Mouse (Mus musculus) ovary, postnatal 10 days (tissue): ENCODE data around the gene Zdhhc8.

Experiments used
- DNase-seq: peaks from one replicate; pipeline ENCODE4 v3.0.0; 2022; ENCODE audit warnings: low spot score

Gene Zdhhc8

DNA sequence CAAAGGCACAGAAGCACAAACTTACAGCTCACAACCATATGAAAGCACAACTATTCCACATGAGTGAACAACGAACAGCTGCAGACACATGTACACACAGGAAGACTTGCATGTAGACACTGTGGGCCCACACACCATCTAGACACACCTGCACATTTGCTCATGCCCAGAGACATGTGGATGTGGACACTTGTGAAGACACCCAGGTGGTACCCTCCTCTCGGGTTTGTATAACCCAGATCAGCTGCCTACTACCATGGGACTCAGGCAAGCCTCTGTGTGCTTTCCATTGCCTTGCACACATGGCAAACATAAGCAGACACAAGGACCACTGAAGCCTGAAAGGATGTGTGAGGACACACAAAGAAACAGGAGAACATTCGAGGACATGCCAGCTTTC is 3.9 kb downstream of the Zdhhc8 start:
- no peak for DNase-seq

DNA sequence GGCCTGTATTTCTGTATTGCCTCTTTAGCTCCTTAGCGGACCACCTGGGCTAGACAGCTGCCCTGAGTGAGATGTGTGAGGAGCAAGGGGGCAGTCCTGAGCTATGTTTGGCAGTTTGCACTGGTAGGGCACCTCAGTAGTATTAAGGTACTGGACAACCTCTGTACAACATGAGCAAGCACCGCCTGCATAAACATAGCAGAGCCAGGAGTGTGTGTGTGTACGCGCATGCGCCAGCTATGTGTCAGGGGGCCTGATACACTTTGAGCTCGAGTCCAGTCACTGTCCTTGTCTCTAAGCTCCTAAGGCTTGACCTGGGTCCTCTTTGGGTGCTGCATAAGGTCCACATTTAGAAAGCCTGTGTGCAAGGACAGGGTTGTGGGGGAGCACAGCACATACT is 4.3 kb downstream of the Zdhhc8 start:
- DNase-seq: no peak

DNA sequence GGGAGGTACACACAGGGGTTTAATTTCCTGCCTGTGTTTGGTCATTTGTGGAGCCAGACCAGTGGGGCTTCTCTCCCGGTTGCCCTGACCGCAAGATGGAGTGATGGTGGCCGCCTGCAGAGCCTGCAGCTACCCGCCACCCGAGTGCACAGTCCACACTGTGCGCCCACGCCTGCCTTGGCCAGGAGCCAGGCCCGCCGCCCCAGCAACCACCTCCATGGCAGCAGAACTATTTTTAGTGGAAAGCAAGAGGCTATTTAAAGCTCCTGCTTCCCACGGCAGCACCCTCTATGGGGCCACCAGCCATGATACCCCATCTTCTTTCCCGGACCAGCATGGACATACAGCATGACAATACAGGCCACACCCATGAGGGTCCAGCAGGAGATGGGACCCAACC is 5.3 kb downstream of the Zdhhc8 start:
- DNase-seq: no peak

DNA sequence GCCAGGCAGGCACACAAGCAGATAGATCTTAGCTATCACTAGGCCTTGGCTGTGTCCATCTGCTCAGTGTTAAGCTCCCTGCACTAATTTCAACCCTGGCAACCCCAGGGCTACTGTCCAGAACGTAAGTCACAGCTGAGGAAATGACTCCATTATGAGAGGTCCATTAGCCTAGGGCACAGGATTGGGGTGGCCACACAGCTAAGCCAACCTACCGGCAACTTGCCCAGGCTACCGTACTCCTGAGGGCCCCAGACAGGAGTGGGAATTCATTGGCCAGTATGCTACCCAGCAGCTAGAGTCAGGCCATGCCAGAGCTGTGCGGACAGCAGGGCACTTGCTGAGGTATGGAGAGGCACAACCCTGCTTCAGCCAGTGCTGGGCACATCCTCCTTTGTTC is 6.1 kb downstream of the Zdhhc8 start:
- DNase-seq: no peak

DNA sequence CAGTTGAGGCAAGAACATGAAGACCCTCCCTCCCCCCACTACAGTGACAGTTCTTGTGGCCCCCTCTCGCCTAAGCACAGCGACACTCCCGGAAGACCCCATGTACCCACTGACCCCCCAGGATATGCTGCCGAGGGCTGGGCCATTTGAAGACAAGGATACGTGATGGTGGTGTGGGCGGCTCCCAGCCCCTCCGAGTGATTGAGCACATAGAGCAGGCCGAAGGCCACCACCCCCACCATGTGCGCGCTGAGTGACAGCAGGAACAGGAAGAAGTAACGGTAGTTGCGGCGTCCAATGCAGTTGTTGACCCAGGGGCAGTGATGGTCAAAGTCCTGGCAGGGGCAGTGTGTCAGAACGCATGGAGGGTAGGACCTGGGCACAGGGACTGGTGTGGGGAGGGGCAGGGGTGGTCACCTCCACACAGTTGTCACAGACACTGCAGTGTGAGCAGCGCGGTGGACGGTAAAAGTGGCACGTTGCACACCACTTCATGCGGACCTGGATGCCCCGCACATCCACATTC is 7.0 kb downstream of the Zdhhc8 start:
- no peak for DNase-seq

DNA sequence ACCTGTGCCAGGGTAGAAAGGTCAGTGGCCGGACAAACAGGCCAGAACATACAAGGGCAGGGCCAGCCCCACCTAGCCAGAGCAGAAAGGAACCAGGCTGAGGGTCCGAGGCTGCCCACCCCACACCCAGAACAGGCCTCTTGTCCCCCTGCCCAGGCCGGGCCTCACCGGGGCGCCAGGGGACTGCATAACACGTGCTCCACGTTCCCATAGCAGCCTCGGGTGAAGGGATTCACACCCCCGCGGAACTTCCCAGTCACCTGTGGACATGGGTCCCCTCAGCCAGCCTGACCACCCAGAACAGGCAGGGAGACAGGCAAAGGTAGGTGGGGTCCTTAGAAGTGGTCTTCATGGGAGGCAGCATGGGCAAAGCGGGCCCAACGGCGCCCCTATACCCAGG is 7.7 kb downstream of the Zdhhc8 start:
- DNase-seq: no peak

DNA sequence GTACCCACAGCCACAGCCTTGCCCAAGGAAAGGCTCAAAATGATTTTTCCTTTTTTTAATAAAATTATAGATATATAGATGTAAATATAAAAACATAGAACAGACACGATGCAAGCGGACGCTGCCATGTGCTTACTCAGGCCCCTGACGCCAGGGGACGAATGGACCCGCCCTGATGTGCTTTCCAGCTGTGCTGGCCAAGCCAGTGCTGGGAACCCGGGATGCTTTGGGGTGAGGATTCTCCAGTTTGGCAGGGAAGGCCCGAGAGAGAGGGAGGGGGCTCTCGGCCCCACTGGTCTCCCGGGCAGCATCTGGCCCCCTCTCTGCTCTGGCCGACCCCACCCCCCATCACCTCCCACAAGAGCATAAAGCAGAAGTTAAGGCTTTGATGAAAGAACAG is 12.7 kb downstream of the Zdhhc8 start:
- no peak for DNase-seq

DNA sequence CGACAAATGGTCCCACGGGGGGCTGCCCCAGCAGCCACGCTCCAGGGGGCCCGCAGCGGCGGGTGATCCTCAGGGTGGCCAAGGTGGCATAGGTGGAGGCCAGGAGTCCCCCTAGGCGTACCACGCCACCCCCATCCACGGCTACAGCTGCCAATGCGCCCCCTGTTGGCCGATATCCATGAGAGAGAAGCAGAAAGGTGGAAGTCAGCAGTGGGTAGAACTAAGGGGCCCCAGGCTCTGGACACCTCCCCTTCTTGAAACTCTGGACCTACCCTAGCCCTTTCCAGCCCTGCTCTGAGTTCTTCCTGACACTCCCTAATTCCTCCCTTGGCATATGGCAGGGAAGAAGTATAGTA is 13.4 kb downstream of the Zdhhc8 start:
- no peak for DNase-seq

DNA sequence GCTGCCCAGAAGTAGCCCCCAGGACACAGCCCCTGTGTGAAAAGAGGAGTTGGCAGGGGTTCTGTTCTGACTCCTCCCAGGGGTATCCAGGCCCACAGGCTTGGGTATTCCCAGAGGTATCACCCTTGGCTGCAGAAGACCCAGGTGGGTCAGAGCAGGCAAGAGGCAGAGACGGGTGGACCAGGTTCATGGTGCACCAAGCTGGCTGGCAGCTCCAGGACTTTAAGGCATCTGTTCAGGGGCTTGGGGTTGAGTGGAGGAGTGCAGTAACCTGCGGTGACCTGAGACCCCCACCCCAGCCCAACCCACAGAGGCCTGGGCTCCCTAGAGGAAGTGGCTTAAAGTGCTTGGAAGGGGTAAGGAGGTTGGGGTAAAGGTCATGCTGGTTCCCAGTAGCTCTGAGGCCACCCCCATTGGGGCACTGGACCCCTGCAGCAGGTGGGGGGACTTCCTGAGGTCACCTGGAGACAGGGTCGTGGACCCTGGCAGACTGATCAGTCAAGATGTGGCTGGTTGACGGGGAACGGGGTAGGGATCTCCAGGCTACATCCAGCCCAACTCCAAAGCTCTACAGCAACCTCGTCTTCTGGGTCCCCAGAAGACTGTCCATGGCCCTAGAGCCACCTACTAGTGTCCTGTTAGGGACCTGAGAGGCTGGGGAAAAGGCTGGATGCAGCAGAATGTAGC is 13.9 kb downstream of the Zdhhc8 start:
- DNase-seq: no peak

DNA sequence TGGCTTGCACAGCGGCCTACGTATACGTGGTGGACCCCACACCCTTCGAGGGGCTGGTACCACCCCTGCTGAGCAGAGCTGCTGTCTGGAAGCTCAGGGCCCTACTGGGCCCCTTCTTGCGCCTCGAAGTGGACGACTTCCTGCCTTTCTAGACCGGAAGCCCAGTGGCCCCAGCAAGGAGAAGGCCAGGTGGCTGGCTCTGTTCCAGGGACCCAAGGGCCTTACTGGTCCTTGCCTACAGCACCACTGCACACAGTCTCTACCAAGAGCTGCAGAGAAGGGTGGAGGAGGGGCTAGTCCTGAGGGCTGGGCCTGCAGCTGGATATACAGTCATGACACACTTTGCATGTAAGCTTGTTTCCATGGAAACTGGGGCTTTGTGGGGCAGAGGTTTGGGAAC is 14.9 kb downstream of the Zdhhc8 start:
- DNase-seq: no peak

DNA sequence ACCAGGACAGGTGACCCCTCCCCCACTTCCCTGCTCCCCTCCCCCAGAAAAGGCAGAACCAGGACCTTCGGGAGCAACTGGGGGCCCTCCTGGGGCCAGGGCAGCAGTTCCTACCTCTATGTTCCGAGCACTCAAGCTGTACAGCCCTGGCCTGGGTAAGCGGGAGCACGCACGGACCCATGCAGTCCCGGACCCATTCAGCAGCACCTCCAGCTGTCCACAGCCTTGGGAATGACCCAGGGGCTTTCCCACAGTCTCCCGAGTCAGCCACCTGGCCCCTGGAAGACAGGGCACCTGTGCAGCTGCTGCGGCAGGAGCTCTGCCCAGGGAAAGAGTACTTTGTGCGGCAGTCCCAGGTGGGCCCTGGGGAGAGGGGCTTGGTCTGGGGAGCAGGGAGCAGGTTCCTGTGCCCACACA is 16.3 kb downstream of the Zdhhc8 start:
- DNase-seq: no peak

DNA sequence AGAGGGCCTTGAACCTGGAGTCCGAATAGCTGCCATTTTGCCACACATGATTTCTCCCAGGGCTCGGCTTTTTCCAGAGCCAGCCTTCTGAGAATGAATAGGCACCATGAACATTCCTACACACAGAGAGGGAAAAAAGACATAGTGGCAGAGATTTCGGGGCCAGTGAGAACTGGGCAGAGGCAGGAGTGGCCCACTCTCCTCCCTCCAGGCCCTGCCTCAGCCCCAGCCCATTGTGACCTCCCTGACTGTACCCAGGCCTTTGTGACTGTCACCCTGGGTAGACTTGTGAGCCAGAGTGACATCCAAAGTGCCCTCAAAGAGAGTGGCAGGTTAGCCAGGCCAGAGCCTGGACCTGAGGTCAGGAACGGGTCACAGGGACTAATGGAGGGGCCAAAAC is 17.4 kb downstream of the Zdhhc8 start, which contains the start of gene Ccdc188:
TSS of gene Ccdc188 (plus strand) at position 301 of the 400 bp plus-strand sequence.
- DNase-seq: no peak

DNA sequence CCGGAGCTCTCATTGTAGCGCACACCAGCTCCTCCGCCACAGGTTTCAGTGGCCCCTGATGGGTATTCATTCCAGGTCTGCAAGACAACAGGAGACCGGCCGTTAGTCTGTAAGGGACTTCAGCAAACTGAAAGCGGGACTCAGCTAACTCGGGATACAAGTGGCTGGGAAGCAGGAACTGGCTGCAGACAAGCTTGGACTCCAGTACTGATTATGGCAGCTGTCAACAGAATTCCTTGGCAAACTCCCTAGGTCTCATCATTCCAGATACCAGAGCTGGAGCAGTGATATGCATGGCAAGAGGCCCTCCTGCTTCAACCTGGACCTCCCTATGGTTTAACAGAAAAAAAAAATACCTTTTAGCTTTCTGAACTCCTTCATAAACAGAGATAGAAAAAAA is 20.1 kb downstream of the Zdhhc8 start:
- no peak for DNase-seq

DNA sequence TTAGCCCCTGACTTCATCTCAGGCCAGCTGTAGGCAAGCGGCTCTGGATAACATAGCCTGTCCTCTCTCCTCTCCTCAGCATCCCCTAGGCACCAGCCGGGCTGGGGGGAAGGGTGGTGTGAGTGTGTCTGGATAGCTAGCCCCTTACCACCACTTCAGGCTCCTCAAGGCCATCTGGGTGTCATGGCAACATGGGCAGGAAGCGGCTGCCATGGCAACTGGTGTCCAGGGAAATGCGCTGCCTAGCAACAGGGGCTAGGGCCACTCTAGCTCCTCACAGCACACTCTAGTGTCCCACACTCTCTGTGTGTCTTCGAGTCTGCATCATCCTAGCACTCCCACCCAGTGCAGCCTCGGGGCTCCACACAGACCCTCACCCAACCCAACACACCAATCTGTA is 21.2 kb downstream of the Zdhhc8 start:
- DNase-seq: no peak

DNA sequence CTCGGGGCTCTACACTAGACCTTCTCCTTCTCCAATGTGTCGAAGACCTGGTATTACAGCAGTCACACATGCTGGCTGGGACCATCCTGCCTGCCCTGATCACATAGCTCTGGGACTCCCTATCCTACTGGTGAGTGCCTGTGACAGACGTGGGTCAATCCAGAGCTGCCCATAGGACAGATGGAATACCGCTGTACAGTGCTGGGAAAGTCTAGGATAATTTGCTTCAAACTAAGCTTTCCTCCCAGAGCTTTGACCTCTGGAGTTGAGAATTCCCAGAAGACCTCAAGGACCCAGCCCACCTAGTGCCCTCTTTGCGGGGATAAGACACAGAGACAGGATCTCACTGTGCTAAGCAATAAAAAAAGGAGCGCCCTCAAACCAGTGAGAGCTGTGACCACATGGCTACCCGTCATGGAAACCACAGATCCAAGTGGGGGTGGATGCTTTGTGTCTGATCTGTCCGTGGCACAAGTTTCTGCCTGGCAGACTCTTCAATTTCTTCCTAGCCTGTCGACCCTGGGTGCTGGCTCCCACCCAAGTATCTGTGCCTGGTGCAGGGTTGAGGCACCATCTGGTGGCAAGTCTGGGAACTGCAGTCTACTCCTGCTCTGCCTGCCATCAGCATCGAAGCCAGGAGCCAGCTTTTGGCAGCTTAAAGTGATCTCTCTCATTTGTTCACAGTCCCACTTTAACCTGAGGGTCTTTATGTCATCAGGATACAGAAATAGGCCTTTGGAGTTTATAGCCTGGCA is 23.3 kb downstream of the Zdhhc8 start:
- peak; percentile 91 for DNase-seq

DNA sequence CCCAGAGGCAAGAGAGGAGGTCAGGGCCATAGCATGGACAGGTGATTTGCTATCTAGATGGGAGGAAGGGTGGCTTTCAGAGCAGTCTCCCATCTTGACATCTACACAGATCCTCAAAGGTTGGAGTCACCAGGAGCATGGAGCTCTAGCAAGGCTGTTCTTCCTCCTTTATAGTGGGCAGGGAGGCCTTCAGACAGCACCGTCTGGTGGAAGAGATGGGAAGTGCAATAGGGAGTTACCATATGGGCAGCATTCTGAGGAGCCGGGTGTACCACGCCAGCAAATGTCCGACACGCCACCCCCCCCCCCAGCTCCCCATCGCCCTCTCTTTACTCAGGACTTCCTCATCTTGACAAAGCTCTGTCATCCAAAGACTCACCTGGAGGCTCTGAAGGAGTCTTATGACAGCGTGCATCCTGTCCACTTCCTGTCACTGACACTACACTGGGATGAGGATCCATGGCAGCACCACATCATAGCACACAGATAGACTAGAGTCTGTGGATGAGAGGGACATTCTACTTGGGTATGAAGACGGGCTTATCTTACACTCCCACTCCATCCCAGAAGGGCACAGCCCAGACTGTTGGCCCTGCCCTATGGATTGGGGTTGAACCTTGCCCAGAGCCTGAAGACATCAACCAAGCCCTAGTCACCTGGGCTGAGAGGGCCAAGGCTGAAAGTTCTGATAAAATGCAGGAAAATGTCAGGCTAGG is 24.1 kb downstream of the Zdhhc8 start:
- DNase-seq: peak; percentile 47

DNA sequence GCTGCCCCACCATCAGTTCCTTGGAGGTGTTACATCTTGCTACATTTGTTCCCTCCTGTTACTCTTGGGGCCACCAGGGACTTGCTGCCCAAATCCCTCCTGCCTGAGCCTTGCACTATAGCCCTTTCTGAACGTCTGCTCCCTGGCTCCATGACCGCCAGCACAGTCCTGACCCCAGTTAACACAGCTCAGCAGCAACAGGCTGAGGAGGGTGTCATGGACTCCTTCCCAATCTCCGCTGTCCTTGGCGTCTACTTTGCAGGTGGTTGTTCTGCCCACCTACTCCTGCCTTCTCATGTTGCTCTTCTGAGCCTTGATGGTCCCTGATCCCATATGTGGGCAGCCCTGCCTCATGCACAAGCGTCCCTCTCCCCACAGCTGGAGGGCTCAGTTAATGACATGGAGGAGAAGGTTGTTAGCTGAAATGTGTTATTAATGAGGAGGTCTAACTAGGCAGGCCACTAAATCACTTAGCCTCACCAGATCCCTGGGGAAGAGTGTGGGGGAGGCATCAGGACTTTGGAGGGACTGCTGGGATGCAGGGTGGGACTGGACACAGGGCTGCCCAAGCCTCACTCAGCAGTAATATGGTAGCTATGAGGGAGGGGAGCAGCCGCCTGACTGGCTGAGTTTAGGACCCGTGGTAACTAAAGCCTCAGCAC is 31.4 kb downstream of the Zdhhc8 start:
- DNase-seq: no peak

DNA sequence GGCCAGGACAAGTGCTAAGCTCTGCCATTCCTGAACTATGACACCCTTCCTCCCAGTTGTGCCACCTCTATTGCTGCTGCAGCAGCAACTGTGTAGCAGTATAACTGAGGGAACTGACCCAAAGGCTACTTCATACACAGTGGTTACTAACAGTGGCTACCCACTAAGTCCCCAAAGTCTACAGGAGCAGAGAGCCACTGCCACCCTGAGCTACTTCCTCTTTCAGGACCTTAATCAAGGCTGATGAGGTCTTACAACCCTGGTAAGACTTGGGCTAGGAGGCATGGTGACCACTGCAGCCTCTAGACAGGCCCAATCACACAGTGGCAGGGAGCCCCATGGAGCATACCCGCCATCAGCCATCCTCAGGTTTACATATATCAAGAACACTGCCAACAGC is 32.9 kb downstream of the Zdhhc8 start:
- no peak for DNase-seq

DNA sequence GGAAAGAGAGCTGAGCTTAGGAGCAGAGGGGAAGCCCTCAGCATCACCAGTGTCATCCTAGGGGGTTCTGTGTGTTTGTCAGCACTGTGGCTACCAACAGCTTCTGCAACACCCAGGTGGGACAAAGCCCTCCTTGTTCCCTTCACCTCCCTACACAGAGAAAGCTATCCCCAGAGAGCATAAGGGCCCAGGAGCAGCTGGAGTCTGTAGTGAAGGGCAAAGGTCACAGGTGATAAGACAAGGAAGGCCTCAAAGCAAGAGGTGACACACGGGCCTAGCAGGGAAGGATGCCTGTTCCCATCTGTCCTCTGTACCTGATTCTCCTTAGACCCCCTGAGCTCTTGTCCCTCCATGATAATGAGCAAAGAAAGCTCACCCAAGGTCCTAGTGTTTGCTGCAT is 33.3 kb downstream of the Zdhhc8 start:
- no peak for DNase-seq

DNA sequence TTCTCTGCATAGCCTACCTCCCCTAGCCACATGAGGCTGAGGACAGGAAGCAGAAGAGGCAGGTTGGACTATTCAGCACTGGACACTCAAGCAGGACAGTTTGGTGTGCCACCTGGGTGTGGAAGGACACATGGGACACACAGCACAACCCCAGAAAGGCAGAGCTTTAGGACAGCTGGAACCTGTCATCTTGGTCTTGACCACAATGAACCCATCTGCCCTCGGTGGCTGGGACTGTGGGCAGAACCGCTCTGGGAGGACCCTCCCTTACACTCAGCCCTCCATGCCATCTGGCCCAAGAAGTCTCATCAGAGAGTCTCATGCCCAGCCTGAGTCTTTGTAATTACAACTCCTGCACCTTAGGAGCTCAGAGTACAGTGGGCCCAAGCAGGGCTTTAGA is 34.9 kb downstream of the Zdhhc8 start:
- no peak for DNase-seq

DNA sequence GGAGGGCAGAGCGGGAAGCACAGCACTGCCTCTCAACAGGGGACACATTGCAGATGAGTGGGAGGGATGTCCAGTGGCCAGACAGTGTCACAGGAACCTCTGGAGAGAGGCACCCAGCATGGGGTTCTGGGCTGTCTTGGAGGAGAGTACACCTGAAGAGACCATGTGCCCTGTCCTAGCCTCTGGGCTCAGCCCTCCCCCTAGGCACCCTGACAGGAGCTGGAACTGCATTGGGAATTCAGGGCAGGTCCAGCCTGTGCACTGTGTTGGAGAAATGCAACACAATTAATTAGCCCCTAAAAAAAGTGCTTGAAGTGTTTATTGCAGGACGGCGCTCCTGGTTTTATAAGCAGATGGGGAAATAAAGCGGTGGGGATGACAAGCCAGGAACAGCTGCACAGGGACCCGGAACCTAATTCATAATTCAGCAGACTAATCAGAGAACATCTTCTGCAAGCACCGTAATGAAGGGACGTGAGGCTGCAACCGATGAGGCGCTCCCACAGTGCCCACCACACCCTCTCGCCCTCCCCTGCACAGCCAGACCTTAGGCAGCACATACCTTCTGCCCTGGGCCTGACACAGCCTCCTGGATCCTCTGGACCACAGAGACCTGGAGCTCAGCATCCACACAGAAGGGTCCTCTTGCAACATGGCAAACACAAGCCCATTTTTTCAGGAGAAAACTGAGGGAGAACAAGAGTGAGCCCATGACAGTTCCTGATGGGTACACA is 36.4 kb downstream of the Zdhhc8 start:
- no peak for DNase-seq

DNA sequence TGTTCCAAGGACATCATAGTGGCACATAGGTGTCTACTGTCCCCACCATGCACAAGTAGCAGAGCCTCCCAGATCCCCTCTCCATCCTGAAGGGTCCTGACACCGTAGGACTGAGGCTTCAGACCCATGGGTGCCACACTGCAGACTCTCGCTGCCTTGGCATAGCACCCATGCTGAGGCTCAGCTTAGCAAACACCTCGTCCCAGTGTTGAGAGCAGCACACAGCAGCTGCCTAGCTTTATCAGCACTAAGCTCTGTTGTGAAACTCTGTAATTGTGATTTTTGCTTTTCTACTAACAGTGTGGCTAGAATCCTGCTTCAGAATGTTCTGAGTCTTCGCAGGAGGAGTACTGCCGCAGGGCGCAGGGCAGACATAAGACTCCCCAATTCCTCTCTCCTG is 37.1 kb downstream of the Zdhhc8 start:
- no peak for DNase-seq
